Mouse (Mus musculus): ENCODE measurements around the gene Mapk11. TPM values are rescaled to one million over a fixed set of nuclear protein-coding genes. Genes with fewer than 3 reads are reported as not detected.

Gene Mapk11
- polyA plus RNA-seq, 1 experiment from 2014 or later, result 24.9 TPM

DNA sequence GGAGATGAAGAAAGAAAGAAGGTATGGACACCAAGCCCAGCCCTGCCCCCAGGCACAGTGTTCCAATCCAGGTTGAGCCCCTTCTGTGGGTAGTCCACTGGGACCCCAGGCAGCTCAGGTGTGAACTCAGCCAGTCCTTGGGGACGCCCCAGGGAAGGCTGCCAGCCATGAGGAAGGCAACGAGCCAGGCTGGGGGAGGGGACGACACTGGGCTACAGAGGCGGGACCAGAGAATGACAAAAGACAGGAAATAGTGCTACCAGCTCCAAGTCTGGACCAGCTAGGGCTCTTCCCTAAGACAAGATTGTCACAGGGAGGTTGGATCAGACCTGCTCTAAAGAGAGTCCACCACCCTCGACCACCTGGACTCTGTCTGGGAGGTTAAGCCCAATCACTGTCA, 27.7 kb upstream of the Mapk11 start:
- Histone ChIP-seq H3K9me3 (ENCODE audit: control insufficient read depth, low read length) (no peaks in the 10 kb centered on the region), H3K4me2 (ENCODE audit: low read depth, low read length) (peak overlapping the region; percentile 68), H3K27ac (ENCODE audit: low read depth, low read length) (peak overlapping the region; percentile 39; the same call in 1 of the 2 replicates), H3K9ac (replicated peaks; ENCODE audit: low read depth, low read length) (no peak overlapping the region), H3K27me3 (ENCODE audit: control insufficient read depth, insufficient read depth, low read length) (no peaks in the 10 kb centered on the region), H3K4me3 (ENCODE audit: low read depth, low read length) (no peak overlapping the region), H3K4me1 (ENCODE audit: control insufficient read depth, insufficient read depth, low read length) (peaks cover 60% of the 10 kb centered on the region), H3K36me3 (ENCODE audit: control insufficient read depth, insufficient read depth, low read length) (no peaks in the 10 kb centered on the region)
- ATAC-seq (ENCODE audit: low read depth), result no peak
- 8% methylated on average over 5 of the region's 5 CpGs for WGBS

DNA sequence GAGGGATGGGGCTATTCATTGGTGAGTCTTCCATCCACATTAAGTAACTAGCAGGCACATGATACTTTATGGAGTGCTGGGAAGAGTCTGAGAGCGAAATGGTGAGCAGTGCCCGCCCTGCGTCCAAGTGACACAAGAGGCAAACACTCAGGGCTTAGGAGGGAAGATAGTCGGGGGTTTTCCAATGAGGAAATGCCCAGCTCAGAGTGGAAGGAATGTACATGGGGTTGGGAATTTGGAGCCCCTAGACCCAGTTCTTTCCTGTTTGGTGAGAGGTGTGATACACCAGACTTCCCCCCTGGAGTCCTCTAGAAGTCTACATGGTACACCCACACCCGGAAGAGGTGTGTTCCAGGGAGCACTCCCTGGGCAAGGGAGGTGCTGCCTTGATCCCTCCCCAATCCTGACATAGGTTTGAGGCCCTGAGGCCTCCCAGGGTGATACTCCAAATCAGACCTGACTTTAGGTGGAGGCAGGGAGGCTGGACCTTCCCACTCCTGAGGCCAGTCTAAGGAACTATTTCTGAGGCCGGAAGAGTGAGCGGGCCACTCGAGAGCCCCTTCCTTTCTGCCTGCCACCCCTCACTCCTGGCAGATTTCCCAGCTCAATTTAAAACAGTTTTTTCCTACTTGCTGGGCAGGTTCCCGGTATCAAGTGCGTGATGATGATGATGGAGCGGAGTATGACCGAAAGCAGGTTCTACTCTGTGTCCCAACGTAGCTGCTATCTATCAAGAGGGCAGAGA, 26.2 kb upstream of the Mapk11 start:
- ATAC-seq (ENCODE audit: low read depth), result no peak
- Histone ChIP-seq H3K9me3 (ENCODE audit: control insufficient read depth, low read length) (no peaks in the 10 kb centered on the region), H3K4me1 (ENCODE audit: control insufficient read depth, insufficient read depth, low read length) (peaks cover 66% of the 10 kb centered on the region), H3K4me2 (ENCODE audit: low read depth, low read length) (no peak overlapping the region), H3K9ac (replicated peaks; ENCODE audit: low read depth, low read length) (no peak overlapping the region), H3K36me3 (ENCODE audit: control insufficient read depth, insufficient read depth, low read length) (no peaks in the 10 kb centered on the region), H3K27ac (ENCODE audit: low read depth, low read length) (no peak overlapping the region), H3K27me3 (ENCODE audit: control insufficient read depth, insufficient read depth, low read length) (no peaks in the 10 kb centered on the region), H3K4me3 (ENCODE audit: low read depth, low read length) (no peak overlapping the region)
- WGBS, result 80% methylated on average over 13 of the region's 13 CpGs

DNA sequence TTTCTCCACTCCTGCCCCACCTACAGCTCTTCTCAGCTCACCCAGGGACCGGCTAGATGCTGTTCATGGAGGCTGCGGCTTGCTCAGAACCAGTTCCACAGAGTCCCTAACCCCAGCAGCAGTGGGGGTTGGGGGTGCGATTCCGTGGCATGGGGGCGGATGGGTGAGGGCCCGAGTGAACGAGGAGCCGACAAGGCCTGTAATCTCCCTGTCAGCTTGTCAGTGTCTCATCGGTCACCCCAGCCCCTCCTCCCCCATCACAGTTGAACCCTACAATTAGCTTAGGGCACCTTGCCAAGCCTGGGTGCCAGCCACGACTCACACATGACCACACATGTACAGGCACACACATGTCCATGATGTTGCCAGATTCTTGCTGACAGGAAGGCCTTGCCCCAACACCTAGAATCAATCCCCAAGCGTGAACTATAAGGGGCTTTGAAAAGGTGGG, 25.5 kb upstream of the Mapk11 start:
- H3K4me2 ChIP-seq (ENCODE audit: low read depth, low read length), result no peak overlapping the region
- no peak overlapping the region for H3K9ac ChIP-seq (replicated peaks; ENCODE audit: low read depth, low read length)
- H3K36me3 ChIP-seq (ENCODE audit: control insufficient read depth, insufficient read depth, low read length), result no peaks in the 10 kb centered on the region
- no peaks in the 10 kb centered on the region for H3K9me3 ChIP-seq (ENCODE audit: control insufficient read depth, low read length)
- H3K4me3 ChIP-seq (ENCODE audit: low read depth, low read length), result no peak overlapping the region
- peaks cover 72% of the 10 kb centered on the region for H3K4me1 ChIP-seq (ENCODE audit: control insufficient read depth, insufficient read depth, low read length)
- WGBS, result 65% methylated on average over 11 of the region's 11 CpGs
- no peak overlapping the region for H3K27ac ChIP-seq (ENCODE audit: low read depth, low read length)
- ATAC-seq (ENCODE audit: low read depth), result no peak
- no peaks in the 10 kb centered on the region for H3K27me3 ChIP-seq (ENCODE audit: control insufficient read depth, insufficient read depth, low read length)

DNA sequence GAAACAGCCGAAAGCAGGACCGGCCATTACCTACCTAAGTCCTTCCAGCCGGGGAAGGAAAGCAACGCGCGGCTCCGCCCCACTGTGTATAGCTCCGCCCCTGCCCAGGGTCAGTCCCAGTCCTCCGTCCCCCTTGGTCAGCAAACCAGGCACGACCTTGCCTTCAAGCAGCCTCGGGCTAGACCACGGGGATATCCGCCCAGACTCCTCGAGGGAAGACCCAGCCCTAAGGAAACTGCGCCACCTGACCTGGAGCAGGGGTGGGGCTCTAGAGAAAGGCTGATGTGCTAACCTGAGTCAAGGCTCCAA, 24.4 kb upstream of the Mapk11 start:
- H3K36me3 ChIP-seq (ENCODE audit: control insufficient read depth, insufficient read depth, low read length), result no peaks in the 10 kb centered on the region
- H3K4me1 ChIP-seq (ENCODE audit: control insufficient read depth, insufficient read depth, low read length), result peaks cover 77% of the 10 kb centered on the region
- H3K4me2 ChIP-seq (ENCODE audit: low read depth, low read length), result peak overlapping the region; percentile 97
- peak overlapping the region; percentile 43 for H3K4me3 ChIP-seq (ENCODE audit: low read depth, low read length)
- peak overlapping the region; percentile 70; the same call in 1 of the 2 replicates for H3K9ac ChIP-seq (replicated peaks; ENCODE audit: low read depth, low read length)
- H3K27me3 ChIP-seq (ENCODE audit: control insufficient read depth, insufficient read depth, low read length), result no peaks in the 10 kb centered on the region
- peak; percentile 38; the same call in 1 of the 2 replicates for ATAC-seq (ENCODE audit: low read depth)
- peak overlapping the region; percentile 79 for H3K27ac ChIP-seq (ENCODE audit: low read depth, low read length)
- H3K9me3 ChIP-seq (ENCODE audit: control insufficient read depth, low read length), result no peaks in the 10 kb centered on the region
- 2% methylated on average over 15 of the region's 15 CpGs for WGBS

DNA sequence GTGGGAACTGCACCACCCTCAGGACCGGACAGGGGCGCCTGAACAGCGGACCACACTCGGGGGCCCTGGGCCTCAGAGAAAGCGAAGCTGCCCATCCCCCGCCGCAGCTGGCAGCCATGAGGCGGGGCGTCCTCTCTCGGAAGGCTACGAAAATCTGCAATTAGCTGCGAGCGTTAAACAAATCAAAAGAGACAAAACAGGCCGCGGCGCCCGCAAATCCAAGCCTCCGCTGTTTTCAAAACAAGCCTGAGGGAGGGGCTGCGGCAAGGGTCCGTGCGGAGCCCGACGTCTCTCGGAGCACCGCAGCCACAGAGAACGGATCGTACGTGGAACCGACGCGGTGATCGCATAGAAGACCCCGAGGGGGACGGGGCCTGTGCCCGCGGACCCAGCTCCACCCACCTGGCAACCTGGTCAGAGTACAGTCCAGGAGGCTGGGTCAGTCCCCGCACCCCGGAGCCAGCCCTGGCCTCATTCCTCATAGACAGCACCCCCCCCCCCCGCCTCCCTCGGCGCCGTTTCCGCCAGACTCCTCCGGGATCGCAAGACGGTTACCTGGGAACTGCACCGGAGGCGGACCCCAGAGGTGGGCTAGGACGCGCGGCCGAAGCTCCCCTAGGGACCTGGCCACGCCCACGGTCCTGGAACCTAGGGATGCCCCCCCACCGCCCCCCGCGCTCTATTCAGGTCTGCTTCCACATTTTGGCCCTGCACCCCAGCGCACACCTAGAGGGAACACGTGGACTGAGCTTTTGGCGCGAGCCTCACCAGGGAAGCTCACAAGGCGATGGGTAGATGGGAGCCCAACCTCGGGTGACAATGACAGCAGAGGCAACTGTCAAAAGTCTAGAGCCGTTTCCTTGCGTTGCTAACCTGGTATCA, 23.8 kb upstream of the Mapk11 start:
- WGBS, result 0% methylated on average over 62 of the region's 65 CpGs
- Histone ChIP-seq H3K4me2 (ENCODE audit: low read depth, low read length) (peak overlapping the region; percentile 97), H3K4me1 (ENCODE audit: control insufficient read depth, insufficient read depth, low read length) (peaks cover 71% of the 10 kb centered on the region), H3K9me3 (ENCODE audit: control insufficient read depth, low read length) (no peaks in the 10 kb centered on the region), H3K27ac (ENCODE audit: low read depth, low read length) (peak overlapping the region; percentile 79), H3K4me3 (ENCODE audit: low read depth, low read length) (peak overlapping the region; percentile 43), H3K27me3 (ENCODE audit: control insufficient read depth, insufficient read depth, low read length) (no peaks in the 10 kb centered on the region), H3K36me3 (ENCODE audit: control insufficient read depth, insufficient read depth, low read length) (peaks cover 2% of the 10 kb centered on the region), H3K9ac (replicated peaks; ENCODE audit: low read depth, low read length) (peak overlapping the region; percentile 70)
- ATAC-seq (ENCODE audit: low read depth), result peak; percentile 44

DNA sequence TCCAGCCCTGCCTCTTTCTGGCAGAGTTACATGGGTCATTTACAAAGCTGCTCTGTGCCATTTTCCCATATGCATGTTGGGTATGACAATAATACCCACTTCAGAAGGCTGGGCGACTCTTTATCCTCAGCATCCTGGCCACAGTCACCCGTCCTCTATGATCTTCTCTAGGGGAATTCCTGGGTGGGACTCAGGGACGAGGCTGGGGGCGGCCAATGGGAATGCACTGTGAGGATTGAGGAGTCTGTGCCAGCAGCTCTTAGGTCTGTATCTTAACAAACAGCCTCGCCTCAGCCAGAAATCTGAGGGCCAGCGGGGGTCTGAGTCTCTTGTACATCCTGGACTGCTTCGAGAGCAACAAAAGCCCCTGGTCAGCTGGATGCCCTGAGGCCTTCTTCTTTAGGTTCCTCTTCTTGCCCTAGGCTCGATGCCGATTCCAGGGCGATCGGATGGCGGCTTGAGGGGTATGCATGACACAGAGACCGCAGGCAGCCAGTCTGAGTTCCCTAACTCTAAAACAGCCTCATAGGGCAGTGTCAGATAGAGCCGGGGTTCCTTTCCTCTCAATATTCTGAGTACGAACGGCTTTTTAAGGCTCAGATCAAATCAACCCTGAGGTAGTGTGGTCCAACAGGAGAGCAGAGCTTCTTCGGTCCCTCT, 23.0 kb upstream of the Mapk11 start:
- no peaks in the 10 kb centered on the region for H3K27me3 ChIP-seq (ENCODE audit: control insufficient read depth, insufficient read depth, low read length)
- H3K4me1 ChIP-seq (ENCODE audit: control insufficient read depth, insufficient read depth, low read length), result peaks cover 62% of the 10 kb centered on the region
- H3K9ac ChIP-seq (replicated peaks; ENCODE audit: low read depth, low read length), result peak overlapping the region; percentile 70
- H3K9me3 ChIP-seq (ENCODE audit: control insufficient read depth, low read length), result no peaks in the 10 kb centered on the region
- H3K27ac ChIP-seq (ENCODE audit: low read depth, low read length), result peak overlapping the region; percentile 79
- WGBS, result 26% methylated on average over 17 of the region's 17 CpGs
- no peak for ATAC-seq (ENCODE audit: low read depth)
- peak overlapping the region; percentile 97 for H3K4me2 ChIP-seq (ENCODE audit: low read depth, low read length)
- H3K4me3 ChIP-seq (ENCODE audit: low read depth, low read length), result peak overlapping the region; percentile 43
- peaks cover 8% of the 10 kb centered on the region for H3K36me3 ChIP-seq (ENCODE audit: control insufficient read depth, insufficient read depth, low read length)

DNA sequence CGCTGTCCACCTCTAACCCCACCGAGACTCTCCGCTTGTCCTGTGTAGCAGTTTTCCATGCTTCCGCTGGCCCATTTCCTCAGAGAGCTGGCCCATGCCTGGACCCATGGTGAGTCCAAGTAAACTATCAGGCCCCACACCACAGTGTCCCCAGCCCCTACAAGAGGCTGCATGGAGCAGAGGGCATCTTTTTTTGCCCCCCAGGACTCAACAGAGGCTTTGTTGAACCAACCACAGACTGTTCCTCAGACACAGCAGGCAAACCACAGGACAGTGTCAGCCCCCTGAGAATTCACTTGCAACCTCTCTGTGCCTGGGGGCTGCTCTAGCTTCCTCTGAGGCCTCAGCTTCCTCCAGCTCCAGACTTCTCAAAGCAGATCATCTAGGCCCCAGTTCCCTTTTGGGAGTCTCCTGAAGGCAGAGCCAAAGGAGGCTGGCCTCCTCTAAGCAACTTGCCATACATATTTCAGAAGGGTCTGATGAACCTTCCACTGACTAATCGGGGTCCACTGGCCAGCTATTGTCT, 22.2 kb upstream of the Mapk11 start:
- Histone ChIP-seq H3K4me3 (ENCODE audit: low read depth, low read length) (no peak overlapping the region), H3K36me3 (ENCODE audit: control insufficient read depth, insufficient read depth, low read length) (peaks cover 16% of the 10 kb centered on the region), H3K27ac (ENCODE audit: low read depth, low read length) (no peak overlapping the region), H3K27me3 (ENCODE audit: control insufficient read depth, insufficient read depth, low read length) (no peaks in the 10 kb centered on the region), H3K9me3 (ENCODE audit: control insufficient read depth, low read length) (no peaks in the 10 kb centered on the region), H3K4me2 (ENCODE audit: low read depth, low read length) (no peak overlapping the region), H3K4me1 (ENCODE audit: control insufficient read depth, insufficient read depth, low read length) (peaks cover 54% of the 10 kb centered on the region), H3K9ac (replicated peaks; ENCODE audit: low read depth, low read length) (no peak overlapping the region)
- WGBS, result 97% methylated on average over 5 of the region's 5 CpGs
- ATAC-seq (ENCODE audit: low read depth), result no peak

DNA sequence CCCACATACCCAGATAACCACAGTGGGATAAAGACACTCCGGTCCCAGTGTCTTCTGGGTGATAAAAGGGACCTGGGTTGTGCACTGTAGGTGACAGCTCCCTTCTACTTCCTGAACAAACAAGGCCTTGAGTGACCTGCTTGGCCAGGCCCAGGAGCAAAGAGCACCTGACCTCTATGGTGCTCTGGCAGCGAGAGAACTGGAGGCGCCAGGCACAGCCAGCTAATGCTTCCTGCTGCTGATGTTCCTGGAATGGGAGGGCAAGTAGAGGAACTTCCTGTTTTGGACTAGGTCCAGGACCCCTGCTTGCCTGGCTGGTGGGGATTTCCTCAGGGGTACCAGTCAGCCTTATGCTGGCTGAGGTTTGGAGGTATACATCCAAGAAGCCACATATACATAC, 20.7 kb upstream of the Mapk11 start:
- Histone ChIP-seq H3K36me3 (ENCODE audit: control insufficient read depth, insufficient read depth, low read length) (peaks cover 30% of the 10 kb centered on the region), H3K4me2 (ENCODE audit: low read depth, low read length) (no peak overlapping the region), H3K4me3 (ENCODE audit: low read depth, low read length) (no peak overlapping the region), H3K27me3 (ENCODE audit: control insufficient read depth, insufficient read depth, low read length) (no peaks in the 10 kb centered on the region), H3K4me1 (ENCODE audit: control insufficient read depth, insufficient read depth, low read length) (peaks cover 46% of the 10 kb centered on the region), H3K9me3 (ENCODE audit: control insufficient read depth, low read length) (no peaks in the 10 kb centered on the region), H3K9ac (replicated peaks; ENCODE audit: low read depth, low read length) (no peak overlapping the region; the same call in 1 of the 2 replicates), H3K27ac (ENCODE audit: low read depth, low read length) (0 out of 2 replicates have a peak overlapping the region, but pooled peaks have one; percentile 22)
- ATAC-seq (ENCODE audit: low read depth), result no peak
- WGBS, result 71% methylated on average over 3 of the region's 3 CpGs

All from neural tube, embryonic 14.5 days (tissue).